16 mouse cellular contexts compared by ENCODE assay signal in genomic region chr10:101316659-101317338, GRCm38 (mm10).
DNase-seq lines count a peak whose midpoint lies in the region; ATAC-seq lines count a peak whose summit lies in the region.
"Had no signal": no experiment of that assay in that cellular context is flagged by ENCODE, and none has a peak within 500 bp of the region (broad histone marks: within the 10 kb centered on the region; RNA-seq: fewer than 3 reads in every experiment).

No protein-coding gene starts in this region.

- no peak for DNase-seq in forebrain, embryonic 10.5 days (ENCODE audit: extremely low spot score, low spot score)
- DNase-seq in layer of hippocampus, adult 9-11 months, result peak; percentile 3
- DNase-seq in layer of hippocampus, postnatal 25 days (ENCODE audit: extremely low spot score in 1 of 2, low spot score in 1 of 2), result no peak
- peak; percentile 51 for DNase-seq in Muller cell, postnatal 12 days (ENCODE audit: inconsistent ontology term)
- DNase-seq in kidney, postnatal 25 days, result no peak
- DNase-seq in adrenal gland, postnatal 10 days, result no peak
- DNase-seq: adrenal gland, postnatal 25 days; cerebellum, adult 11 months; cerebellum, postnatal 25 days; gastrocnemius, postnatal 14 days; lung, adult 2 months; right cerebral cortex, adult 18-20 months had no signal

- H3K4me3 ChIP-seq in forebrain, embryonic 13.5 days, result no peak overlapping the region
- no peak overlapping the region for H3K4me3 ChIP-seq in forebrain, embryonic 10.5 days
- no peak overlapping the region for H3K4me3 ChIP-seq in hindbrain, embryonic 16.5 days (ENCODE audit: low read length)

- no peak overlapping the region for H3K27ac ChIP-seq in forebrain, embryonic 13.5 days
- H3K27ac ChIP-seq in forebrain, embryonic 10.5 days, result no peak overlapping the region
- H3K27ac ChIP-seq in hindbrain, embryonic 16.5 days (ENCODE audit: low read depth, low read length), result no peak overlapping the region; the same call in 1 of the 2 replicates

- no peaks in the 10 kb centered on the region for H3K36me3 ChIP-seq in forebrain, embryonic 13.5 days (ENCODE audit: poor library complexity, severe bottlenecking)
- no peaks in the 10 kb centered on the region for H3K36me3 ChIP-seq in forebrain, embryonic 10.5 days (replicated peaks)
- H3K36me3 ChIP-seq in hindbrain, embryonic 16.5 days (ENCODE audit: control insufficient read depth, insufficient read depth, low read length), result no peaks in the 10 kb centered on the region

- H3K4me1 ChIP-seq in forebrain, embryonic 13.5 days, result no peaks in the 10 kb centered on the region
- no peaks in the 10 kb centered on the region for H3K4me1 ChIP-seq in forebrain, embryonic 10.5 days
- peaks cover 3% of the 10 kb centered on the region; the same call in 1 of the 2 replicates for H3K4me1 ChIP-seq in hindbrain, embryonic 16.5 days (ENCODE audit: control insufficient read depth, insufficient read depth, low read depth, low read length)

- no peaks in the 10 kb centered on the region for H3K27me3 ChIP-seq in forebrain, embryonic 13.5 days
- H3K27me3 ChIP-seq in forebrain, embryonic 10.5 days (ENCODE audit: poor library complexity, severe bottlenecking), result no peaks in the 10 kb centered on the region
- H3K27me3 ChIP-seq in hindbrain, embryonic 16.5 days (replicated peaks; ENCODE audit: control insufficient read depth, insufficient read depth, low read length), result no peaks in the 10 kb centered on the region
- H3K27me3 ChIP-seq: CH12.LX had no signal

- H3K9ac ChIP-seq in forebrain, embryonic 13.5 days, result no peak overlapping the region
- H3K9ac ChIP-seq in hindbrain, embryonic 16.5 days (ENCODE audit: low read depth, low read length), result no peak overlapping the region

- ATAC-seq in forebrain, embryonic 13.5 days, result peak; percentile 85
- ATAC-seq in hindbrain, embryonic 16.5 days, result peak; percentile 89
- ATAC-seq: intestine, postnatal 0 days had no signal

- 65% methylated on average over 3 of the region's 3 CpGs for WGBS in forebrain, embryonic 13.5 days
- 93% methylated on average over 3 of the region's 3 CpGs for WGBS in forebrain, embryonic 10.5 days
- WGBS in hindbrain, embryonic 16.5 days, result 54% methylated on average over 3 of the region's 3 CpGs

- H3K9me3 ChIP-seq in forebrain, embryonic 13.5 days (replicated peaks), result no peaks in the 10 kb centered on the region
- no peaks in the 10 kb centered on the region for H3K9me3 ChIP-seq in forebrain, embryonic 10.5 days
- H3K9me3 ChIP-seq in hindbrain, embryonic 16.5 days (ENCODE audit: control insufficient read depth, low read length), result no peaks in the 10 kb centered on the region

- no peak overlapping the region for H3K4me2 ChIP-seq in forebrain, embryonic 13.5 days
- H3K4me2 ChIP-seq in hindbrain, embryonic 16.5 days (ENCODE audit: low read length), result no peak overlapping the region

Comparison
In these comparisons a context has a peak if more than half of its experiments do, and no peak if none do; other contexts are left out.
1. DNase-seq: peak in layer of hippocampus, adult 9-11 months (single experiment) and Muller cell, postnatal 12 days (single experiment); none in forebrain, embryonic 10.5 days (single experiment), layer of hippocampus, postnatal 25 days (0 of 2), kidney, postnatal 25 days (0 of 2) and adrenal gland, postnatal 10 days (single experiment).